Mouse (Mus musculus): ENCODE measurements around the gene Mdk.

- TF ChIP-seq CTCF (conservative IDR thresholded peaks at IDR 0.05; ENCODE audit: low read length) (no peak), NANOG (IDR thresholded peaks at IDR 0.05; ENCODE audit: borderline replicate concordance, low read length) (no peak)
Observed at GRCm38 (mm10) chr2:91959544-91960410, 27.7 kb upstream of the Mdk start.

Measured in E14TG2a.4 (cell line).